Mouse (Mus musculus): ENCODE data around the gene Stxbp2.
A peak's percentile ranks its signal among the peaks of the same experiment; 100 is the strongest.

Gene Stxbp2

DNA sequence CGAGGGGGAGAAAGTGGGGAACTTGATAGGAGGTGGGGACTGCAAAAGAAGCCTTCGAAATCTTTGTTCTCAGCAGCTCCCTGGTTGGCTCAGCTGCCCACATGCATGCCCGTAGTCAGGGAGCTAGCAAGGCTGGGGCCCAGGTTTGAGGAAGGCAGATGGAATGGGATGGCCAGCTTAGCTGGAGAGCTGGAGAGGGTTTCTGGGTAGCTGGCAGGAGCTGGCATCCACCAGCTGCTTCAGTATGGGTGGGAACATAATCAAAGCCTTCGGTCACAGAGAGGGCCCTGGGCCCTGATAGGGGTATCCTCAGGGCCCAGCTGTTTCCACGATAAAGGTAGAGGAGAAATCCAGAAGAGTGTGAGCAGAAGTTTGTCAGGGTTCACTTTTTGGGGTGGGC is 51.7 kb downstream of the Stxbp2 start:
- no peak for DNase-seq (ENCODE audit: low read depth, low spot score)

DNA sequence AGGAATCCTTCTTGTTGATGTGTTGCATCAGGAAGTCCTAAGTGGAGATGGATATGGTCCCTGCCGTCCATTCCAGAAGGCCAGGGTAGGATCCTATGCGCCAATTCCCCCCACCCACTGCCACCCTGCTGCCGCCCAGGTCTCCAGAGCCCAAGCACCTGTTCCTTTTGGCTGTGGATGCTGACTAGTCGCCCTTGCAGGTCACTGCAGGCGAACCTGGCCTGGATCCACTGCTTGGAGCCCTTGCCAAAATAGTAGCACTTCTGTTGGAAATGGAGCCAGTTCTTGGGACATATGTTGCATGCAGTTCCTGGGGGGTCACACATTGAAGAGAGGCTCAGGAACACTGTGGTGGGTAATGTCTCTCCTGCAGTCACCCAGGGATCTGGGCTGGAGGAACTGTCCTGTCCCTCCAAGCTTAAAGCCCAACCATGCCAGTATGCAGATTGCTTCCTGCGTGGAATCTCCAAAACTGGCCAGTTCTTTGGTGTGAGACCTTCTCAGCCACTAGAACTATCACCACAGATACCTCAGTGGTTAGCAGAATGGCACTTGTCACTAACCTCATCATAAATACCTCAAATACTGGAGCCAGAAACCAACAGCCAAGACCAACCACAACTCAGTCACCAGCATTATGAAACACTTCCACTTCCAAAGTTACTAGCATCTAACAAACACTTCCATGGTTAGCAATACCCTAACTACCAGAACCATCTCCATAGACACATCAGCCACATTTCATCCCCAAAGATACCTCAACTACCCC is 52.8 kb downstream of the Stxbp2 start:
- no peak for DNase-seq (ENCODE audit: low read depth, low spot score)

DNA sequence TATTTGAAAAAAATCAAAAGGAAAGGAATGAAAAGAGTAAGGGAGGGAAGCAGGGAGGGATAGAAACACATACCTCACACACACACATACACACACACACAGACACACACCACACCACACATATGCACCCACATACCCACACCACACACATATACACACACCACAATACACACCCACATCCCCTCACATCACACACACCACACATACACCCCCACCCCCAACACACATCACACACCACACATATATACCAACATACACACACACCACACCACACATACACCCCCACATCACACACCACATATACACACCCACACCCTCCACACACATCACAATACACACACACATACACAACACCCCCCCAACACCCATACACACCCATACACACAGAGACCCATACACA is 53.8 kb downstream of the Stxbp2 start:
- DNase-seq (ENCODE audit: low read depth, low spot score) = no peak

DNA sequence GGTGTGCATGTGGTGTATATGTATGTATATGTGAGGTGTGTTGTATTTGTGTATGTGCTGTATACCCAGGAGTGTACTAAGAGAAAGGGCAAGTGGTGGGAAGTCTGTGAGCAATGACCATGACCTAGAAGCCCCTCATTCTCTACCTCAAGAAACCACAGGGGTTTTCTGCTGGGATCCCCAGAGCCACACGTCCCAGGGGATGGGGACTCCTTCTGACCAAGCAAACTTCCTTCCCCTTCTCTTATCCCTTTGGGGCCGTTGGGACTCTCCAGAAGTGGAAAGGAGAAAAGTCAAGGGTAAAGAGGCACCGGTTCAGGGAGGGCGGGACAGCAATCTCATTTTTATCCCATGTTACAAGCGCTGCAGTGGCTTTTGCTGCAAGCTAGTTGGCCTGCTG is 54.7 kb downstream of the Stxbp2 start:
- DNase-seq (ENCODE audit: low read depth, low spot score) = no peak

DNA sequence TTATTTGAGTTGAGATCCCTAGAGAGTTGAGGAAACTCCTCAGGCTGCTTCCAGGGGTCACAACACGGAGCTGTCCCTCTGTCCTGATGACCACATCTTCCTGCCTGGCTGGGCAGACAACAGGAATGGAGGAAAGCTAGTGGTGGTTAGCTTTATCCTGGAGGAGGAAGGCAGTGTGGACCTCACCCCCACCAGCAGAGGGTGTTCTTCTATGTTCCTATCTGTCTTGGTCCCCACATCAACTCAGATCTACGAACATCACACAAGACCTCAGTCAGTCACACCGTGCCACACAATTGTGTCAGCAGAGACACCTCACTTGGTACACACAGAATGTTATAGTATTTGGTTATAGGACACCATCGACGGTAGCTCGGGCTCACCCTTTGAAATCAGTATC is 56.8 kb downstream of the Stxbp2 start:
- DNase-seq (ENCODE audit: low read depth, low spot score) = peak; percentile 30

DNA sequence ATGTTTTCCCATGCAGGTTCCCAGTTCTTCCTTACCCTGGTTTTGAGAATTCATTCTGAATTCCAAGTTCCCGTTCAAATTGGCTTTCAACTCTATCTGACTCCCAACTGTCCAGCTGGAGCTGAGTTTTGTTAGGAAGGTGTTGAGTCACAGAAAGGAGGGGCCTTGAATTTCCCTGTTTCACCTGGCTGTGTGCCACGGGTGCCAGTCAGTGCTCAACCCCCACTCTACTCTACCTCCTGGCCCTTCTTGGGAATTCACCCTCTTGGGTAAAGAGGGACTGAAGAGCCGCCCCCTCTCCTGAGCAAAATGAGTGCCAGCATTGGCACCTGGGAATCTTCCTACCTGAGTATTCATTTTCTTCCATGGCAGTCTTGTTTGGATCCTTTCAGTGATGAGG is 60.0 kb downstream of the Stxbp2 start:
- DNase-seq (ENCODE audit: low read depth, low spot score) = no peak
